ENCODE assay signal across 11 mouse cellular contexts in genomic region chr4:21780816-21781726, GRCm38 (mm10). TPM values are rescaled to one million over a fixed set of nuclear protein-coding genes. Genes with fewer than 3 reads are reported as not detected.
DNase-seq lines count a peak whose midpoint lies in the region; ATAC-seq and TF ChIP-seq lines count a peak whose summit lies in the region.
"Had no signal": no experiment of that assay in that cellular context is flagged by ENCODE, and none has a peak within 500 bp of the region (broad histone marks: within the 10 kb centered on the region; RNA-seq: fewer than 3 reads in every experiment).

No protein-coding gene starts in this region.

- no peak overlapping the region for H3K4me2 ChIP-seq in forebrain, embryonic 16.5 days (ENCODE audit: low read length)
- H3K4me2 ChIP-seq: heart, embryonic 12.5 days; midbrain, embryonic 11.5 days had no signal

- peak; percentile 85 for ATAC-seq in megakaryocyte-erythroid progenitor cell, adult 5-6 weeks (replicated peaks; ENCODE audit: low FRiP score, low TSS enrichment, poor library complexity, severe bottlenecking)
- no peak for ATAC-seq in forebrain, embryonic 16.5 days

- H3K9ac ChIP-seq in forebrain, embryonic 16.5 days (replicated peaks; ENCODE audit: low read depth, low read length): no peak overlapping the region
- H3K9ac ChIP-seq: heart, embryonic 12.5 days had no signal

- no peak overlapping the region for H3K4me3 ChIP-seq in forebrain, embryonic 16.5 days (replicated peaks; ENCODE audit: low read length)
- no peak overlapping the region for H3K4me3 ChIP-seq in lung, adult 2 months (replicated peaks; ENCODE audit: extremely low read depth, low read depth, low read length)
- H3K4me3 ChIP-seq: heart, embryonic 12.5 days had no signal

- H3K27ac ChIP-seq in forebrain, embryonic 16.5 days (ENCODE audit: low read length): no peak overlapping the region

- no peaks in the 10 kb centered on the region for H3K27me3 ChIP-seq in forebrain, embryonic 16.5 days (replicated peaks; ENCODE audit: control insufficient read depth, insufficient read depth, low read length)
- H3K27me3 ChIP-seq: heart, embryonic 12.5 days had no signal

- H3K36me3 ChIP-seq in forebrain, embryonic 16.5 days (ENCODE audit: control insufficient read depth, insufficient read depth): peaks cover 30% of the 10 kb centered on the region

- 71% methylated on average over 12 of the region's 12 CpGs for WGBS in large intestine, adult 2 months
- WGBS in forebrain, embryonic 16.5 days: 97% methylated on average over 12 of the region's 12 CpGs
- WGBS in lung, adult 2 months: 90% methylated on average over 12 of the region's 12 CpGs

- no peaks in the 10 kb centered on the region for H3K9me3 ChIP-seq in forebrain, embryonic 16.5 days (ENCODE audit: control insufficient read depth, low read length)
- H3K9me3 ChIP-seq: heart, embryonic 12.5 days had no signal

- peak; percentile 71 for DNase-seq in c-Kit-positive CD71-positive TER-119-positive erythroid progenitor cells, embryonic 14.5 days (ENCODE audit: low spot score)
- peak; percentile 49 for DNase-seq in kidney, adult 18-20 months
- peak; percentile 19 for DNase-seq in large intestine, adult 2 months (ENCODE audit: low read depth, low spot score)
- no peak for DNase-seq in cerebellum, adult 18-20 months
- no peak for DNase-seq in lung, adult 2 months
- DNase-seq: cerebellum, adult 9-10 months; right cerebral cortex, postnatal 4 days had no signal

- no peak for TF ChIP-seq CTCF in lung, adult 2 months (IDR thresholded peaks at IDR 0.05; ENCODE audit: insufficient read depth, low read length)

- TF ChIP-seq POLR2A in lung, adult 2 months (IDR thresholded peaks at IDR 0.05; ENCODE audit: borderline replicate concordance, extremely low read depth, low read depth, low read length): no peak

- peaks cover 6% of the 10 kb centered on the region for H3K4me1 ChIP-seq in forebrain, embryonic 16.5 days (replicated peaks; ENCODE audit: control insufficient read depth, insufficient read depth, low read length)
- H3K4me1 ChIP-seq in lung, adult 2 months (ENCODE audit: control insufficient read depth, insufficient read depth, low read length): peaks cover 6% of the 10 kb centered on the region

RNA-seq across cellular contexts. Expression of gene Tstd3, which starts 14.1 kb away (rescaled TPM):
- 4.7 and 8.8 TPM in 2 replicates for polyA plus RNA-seq in large intestine, adult 2 months (2012; rRNA removed)
- 19.8 and 27.1 TPM in 2 replicates for total RNA-seq in megakaryocyte-erythroid progenitor cell, adult 5-6 weeks (2014; fragmentation: Nextera tagmentation)
- 9.8 and 19.3 TPM in 2 replicates for total RNA-seq in megakaryocyte-erythroid progenitor cell, adult 5-6 weeks (2017)
- 12.1 and 14.9 TPM in 2 replicates for polyA plus RNA-seq in forebrain, embryonic 16.5 days (2015; fragmentation: Nextera tagmentation; extraction: Ambion mirVana)
- polyA plus RNA-seq in lung, adult 2 months (2012; rRNA removed): 1.3 and 1.5 TPM in 2 replicates

RNA-seq across cellular contexts. Expression of gene Usp45, which starts 14.1 kb away (rescaled TPM):
- 2.3 and 5.2 TPM in 2 replicates for polyA plus RNA-seq in large intestine, adult 2 months (2012; rRNA removed)
- total RNA-seq in megakaryocyte-erythroid progenitor cell, adult 5-6 weeks (2014; fragmentation: Nextera tagmentation): 40.5 and 63.1 TPM in 2 replicates
- total RNA-seq in megakaryocyte-erythroid progenitor cell, adult 5-6 weeks (2017): 26.3 and 34.1 TPM in 2 replicates
- polyA plus RNA-seq in forebrain, embryonic 16.5 days (2015; fragmentation: Nextera tagmentation; extraction: Ambion mirVana): 9.2 and 10.1 TPM in 2 replicates
- polyA plus RNA-seq in lung, adult 2 months (2012; rRNA removed): 3.5 and 3.9 TPM in 2 replicates

RNA-seq across cellular contexts. Expression of gene Ccnc, which starts 53.6 kb away (rescaled TPM):
- 3.9 and 5.1 TPM in 2 replicates for polyA plus RNA-seq in large intestine, adult 2 months (2012; rRNA removed)
- 27.5 and 28.5 TPM in 2 replicates for total RNA-seq in megakaryocyte-erythroid progenitor cell, adult 5-6 weeks (2014; fragmentation: Nextera tagmentation)
- 38.9 and 41.7 TPM in 2 replicates for total RNA-seq in megakaryocyte-erythroid progenitor cell, adult 5-6 weeks (2017)
- polyA plus RNA-seq in forebrain, embryonic 16.5 days (2015; fragmentation: Nextera tagmentation; extraction: Ambion mirVana): 68.4 and 68.5 TPM in 2 replicates
- polyA plus RNA-seq in lung, adult 2 months (2012; rRNA removed): 3.7 and 6.2 TPM in 2 replicates

Comparison
In these comparisons a context has a peak if more than half of its experiments do, and no peak if none do; other contexts are left out.
1. DNase-seq: peak in c-Kit-positive CD71-positive TER-119-positive erythroid progenitor cells, embryonic 14.5 days (single experiment), kidney, adult 18-20 months (single experiment) and large intestine, adult 2 months (single experiment); none in cerebellum, adult 18-20 months (0 of 2) and lung, adult 2 months (single experiment).